Mouse (Mus musculus) embryonic fibroblast, embryonic 13.5 days (primary cell): ENCODE measurements around the gene Cfap77. TPM values are rescaled to one million over a fixed set of nuclear protein-coding genes. Genes with fewer than 3 reads are reported as not detected.
A peak's percentile ranks its signal among the peaks of the same experiment; 100 is the strongest.

ENCODE experiments used
- H3K27ac ChIP-seq: 2 replicates; pipeline ENCODE4 v1.5.1; 2012; ENCODE audit warnings: low read length, control low read depth, inconsistent platforms; ENCODE audit not compliant: insufficient read depth
- H3K4me1 ChIP-seq: 2 replicates; pipeline ENCODE4 v1.6.1; 2011; ENCODE audit warnings: low read length; ENCODE audit not compliant: control insufficient read depth, insufficient read depth
- H3K4me3 ChIP-seq: 2 replicates; pipeline ENCODE4 v1.5.1; 2011; ENCODE audit warnings: mild to moderate bottlenecking, control low read depth, low read length; ENCODE audit not compliant: insufficient read depth
- CTCF ChIP-seq: IDR thresholded peaks from 2 replicates; pipeline ENCODE4 v1.5.1; 2011; ENCODE audit warnings: mild to moderate bottlenecking, control low read depth, low read length, moderate library complexity, borderline replicate concordance; ENCODE audit not compliant: insufficient read depth
- POLR2A ChIP-seq: IDR thresholded peaks from 2 replicates; pipeline ENCODE4 v1.6.1; 2011; ENCODE audit warnings: low read depth, mild to moderate bottlenecking, control low read depth, low read length, moderate library complexity
- polyA plus RNA-seq: library from polyadenylated mRNA; stranded (reverse); fragments of >200 nt; gene quantifications from 2 replicates; pipeline ENCODE4 v1.2.4, GENCODE M21; 2011; ENCODE audit warnings: low read depth; ENCODE audit not compliant: missing spikeins, insufficient read length

The Cfap77 gene
- polyA plus RNA-seq, 1 experiment: 0.76 TPM

DNA sequence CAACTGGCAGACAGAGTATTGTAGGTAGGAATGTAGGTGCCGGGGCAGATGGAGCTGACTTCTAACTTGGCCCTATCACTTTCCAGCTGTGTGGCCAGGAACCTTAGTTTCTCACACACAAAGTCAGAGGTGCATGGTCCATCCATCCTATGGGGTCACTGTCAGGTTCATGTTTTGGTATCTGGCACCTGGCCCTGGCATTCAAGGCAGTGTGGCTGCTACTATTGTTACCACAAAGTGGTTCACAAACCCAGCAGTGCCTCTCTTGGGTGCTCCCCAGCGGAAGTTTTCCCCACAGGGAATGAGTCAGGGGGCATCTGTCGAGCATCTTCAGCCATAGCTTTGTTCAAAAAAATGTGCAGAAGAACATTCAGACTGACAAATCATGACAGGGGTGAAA, 108.6 kb downstream of the Cfap77 start:
- H3K4me3 ChIP-seq: no peak overlapping the region
- no peak for TF ChIP-seq CTCF

DNA sequence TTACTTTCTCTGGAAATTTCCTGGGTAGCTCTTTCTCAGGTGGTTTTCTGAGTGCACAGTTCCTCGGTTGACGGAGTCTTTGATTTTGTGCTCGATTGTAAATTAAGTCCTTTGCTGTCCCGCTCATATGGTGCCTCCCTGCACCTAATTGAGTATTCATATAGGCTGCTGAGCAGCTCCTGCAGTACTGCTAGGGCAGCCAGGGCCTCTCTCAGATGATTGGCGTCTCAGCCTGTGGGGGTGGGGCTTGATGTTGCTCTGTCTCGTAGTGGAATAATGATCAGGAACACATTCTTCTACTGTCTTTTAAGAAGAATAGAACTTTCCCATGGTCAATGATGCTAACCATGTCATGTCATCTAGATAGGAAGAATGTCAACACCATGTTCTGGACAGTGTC, 109.5 kb downstream of the Cfap77 start:
- TF ChIP-seq CTCF (no peak), POLR2A (no peak)
- no peak overlapping the region for H3K27ac ChIP-seq
- H3K4me1 ChIP-seq: no peaks in the 10 kb centered on the region
- H3K4me3 ChIP-seq: no peak overlapping the region

More for the DNA sequence above, 108.6 kb downstream of the Cfap77 start:
- Histone ChIP-seq H3K27ac (no peak overlapping the region), H3K4me1 (no peaks in the 10 kb centered on the region)

DNA sequence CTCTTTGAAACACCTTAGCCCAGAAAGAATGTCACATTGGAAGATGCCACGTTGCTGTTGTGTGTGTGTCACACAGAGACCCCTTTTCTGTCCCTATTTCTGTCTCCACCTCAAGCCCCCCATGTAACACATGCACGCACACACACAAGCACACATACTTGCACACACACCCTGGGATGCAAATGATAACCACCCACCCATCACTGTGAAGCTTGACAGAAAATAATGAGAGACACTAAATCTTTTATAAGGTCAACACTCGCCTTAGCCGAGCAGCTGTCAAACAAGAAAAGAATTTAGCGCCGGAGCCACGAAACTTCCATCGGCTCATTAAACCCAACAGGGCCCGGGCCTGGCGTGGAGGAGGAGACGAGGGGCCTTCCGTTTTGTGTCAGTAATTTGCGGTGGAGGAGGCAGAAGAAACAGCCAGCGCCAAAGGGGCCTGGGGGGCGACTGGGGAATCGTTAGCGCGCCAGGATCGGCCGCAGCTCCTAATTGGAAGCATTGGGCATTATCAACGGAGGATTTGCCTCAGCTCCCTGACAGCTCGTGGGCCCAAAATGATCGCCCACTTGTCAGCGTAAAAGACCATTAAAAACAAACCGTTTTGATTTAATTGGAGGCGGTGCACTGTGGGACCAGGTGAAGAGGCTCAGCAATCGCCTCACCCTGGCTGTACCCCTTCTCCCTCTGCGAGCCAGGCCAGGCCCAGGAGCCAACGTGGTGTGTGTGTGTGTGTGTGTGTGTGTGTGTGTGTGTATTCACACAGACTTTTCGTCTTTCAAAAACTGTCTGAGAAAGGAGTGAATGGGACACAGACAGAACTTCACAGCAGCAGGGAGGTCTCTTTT, 111.0 kb downstream of the Cfap77 start:
- TF ChIP-seq CTCF (no peak), POLR2A (no peak)
- no peak overlapping the region for H3K27ac ChIP-seq
- peaks cover 3% of the 10 kb centered on the region; the same call in 1 of the 2 replicates for H3K4me1 ChIP-seq
- no peak overlapping the region for H3K4me3 ChIP-seq

DNA sequence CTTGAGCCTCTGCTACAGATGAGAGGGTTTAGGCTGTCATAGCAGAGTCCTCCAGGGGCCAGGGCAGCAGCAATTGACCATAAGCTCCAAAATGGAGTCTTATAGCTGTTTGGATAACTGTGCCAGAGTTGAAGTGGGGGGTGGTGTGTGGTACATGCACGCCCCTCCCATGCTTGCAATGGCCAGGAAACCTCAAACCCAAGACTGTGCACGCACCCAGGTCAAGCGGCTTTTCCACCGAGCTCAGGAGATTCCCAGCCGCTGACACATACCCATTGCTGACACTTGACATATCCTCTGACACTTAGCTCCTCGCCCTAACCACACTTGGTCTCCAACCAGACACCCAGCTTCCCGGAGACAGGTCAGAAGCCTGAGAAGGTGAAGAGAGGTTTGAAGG, 115.9 kb downstream of the Cfap77 start:
- Histone ChIP-seq H3K27ac (no peak overlapping the region), H3K4me3 (no peak overlapping the region), H3K4me1 (peaks cover 4% of the 10 kb centered on the region; the same call in 1 of the 2 replicates)
- no peak for TF ChIP-seq CTCF
- TF ChIP-seq POLR2A: no peak

DNA sequence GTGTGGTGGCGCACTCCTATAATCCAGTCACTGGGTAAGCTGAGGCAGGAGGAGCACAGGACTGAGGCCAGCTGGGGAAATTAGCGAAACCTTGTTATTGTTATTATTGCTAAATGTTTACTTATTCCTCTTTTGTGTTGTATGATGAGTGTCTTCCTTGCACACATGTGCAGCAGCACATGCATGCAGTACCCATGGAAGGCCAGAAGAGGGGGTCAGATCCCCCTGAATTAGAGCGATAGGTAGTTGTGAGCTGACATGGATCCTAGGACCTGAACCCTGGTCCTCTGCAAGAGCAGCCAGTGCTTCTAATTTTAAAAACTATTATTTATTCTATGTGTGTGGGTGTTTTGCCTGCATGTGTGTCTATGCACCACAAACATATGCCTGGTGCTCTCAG, 124.3 kb downstream of the Cfap77 start:
- Histone ChIP-seq H3K4me3 (no peak overlapping the region), H3K27ac (no peak overlapping the region), H3K4me1 (no peaks in the 10 kb centered on the region)
- no peak for TF ChIP-seq POLR2A
- no peak for TF ChIP-seq CTCF

DNA sequence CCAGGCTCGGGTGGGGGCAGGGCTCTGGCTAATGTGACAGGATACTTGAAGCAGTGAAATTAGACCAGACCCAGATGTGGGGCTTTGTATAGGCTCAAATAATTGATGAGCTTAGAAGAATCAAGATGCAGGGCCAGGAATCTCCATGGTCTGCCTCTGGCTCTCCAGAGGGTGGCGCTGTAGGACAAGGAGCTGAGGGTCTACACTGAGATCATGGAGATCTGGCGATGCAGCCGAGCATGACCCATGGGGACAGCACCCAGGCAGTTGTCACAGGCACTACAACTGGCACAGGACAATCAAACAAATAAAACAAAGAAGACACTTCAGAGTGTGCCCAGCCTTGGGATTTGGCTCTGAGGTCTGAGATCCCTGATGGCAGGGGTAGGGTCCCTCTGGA, 131.0 kb downstream of the Cfap77 start:
- no peak overlapping the region for H3K4me3 ChIP-seq
- no peak for TF ChIP-seq POLR2A
- peak; percentile 93 for TF ChIP-seq CTCF
- no peak overlapping the region for H3K27ac ChIP-seq
- no peaks in the 10 kb centered on the region for H3K4me1 ChIP-seq

DNA sequence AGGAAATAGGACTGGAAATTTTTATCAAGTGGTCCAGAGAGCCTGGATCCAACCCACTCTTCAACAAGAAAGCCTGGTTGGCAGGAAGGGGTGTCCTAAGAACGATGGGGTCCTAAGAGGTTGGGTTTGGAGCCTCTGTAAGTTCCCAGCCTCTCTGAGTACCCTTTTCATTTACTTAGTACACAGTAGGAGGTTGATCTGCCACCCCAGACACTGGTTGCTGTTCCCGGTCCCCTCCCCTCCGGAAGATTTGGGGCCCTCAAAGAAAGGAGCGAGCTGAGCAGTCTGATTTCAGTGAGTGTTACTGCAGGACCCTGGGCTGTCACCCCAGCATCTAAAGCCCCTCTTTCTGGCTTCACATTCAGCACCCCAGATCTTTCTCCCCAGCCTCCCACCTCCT, 135.9 kb downstream of the Cfap77 start:
- Histone ChIP-seq H3K4me1 (no peaks in the 10 kb centered on the region), H3K27ac (no peak overlapping the region), H3K4me3 (no peak overlapping the region)
- TF ChIP-seq POLR2A (no peak), CTCF (no peak)

DNA sequence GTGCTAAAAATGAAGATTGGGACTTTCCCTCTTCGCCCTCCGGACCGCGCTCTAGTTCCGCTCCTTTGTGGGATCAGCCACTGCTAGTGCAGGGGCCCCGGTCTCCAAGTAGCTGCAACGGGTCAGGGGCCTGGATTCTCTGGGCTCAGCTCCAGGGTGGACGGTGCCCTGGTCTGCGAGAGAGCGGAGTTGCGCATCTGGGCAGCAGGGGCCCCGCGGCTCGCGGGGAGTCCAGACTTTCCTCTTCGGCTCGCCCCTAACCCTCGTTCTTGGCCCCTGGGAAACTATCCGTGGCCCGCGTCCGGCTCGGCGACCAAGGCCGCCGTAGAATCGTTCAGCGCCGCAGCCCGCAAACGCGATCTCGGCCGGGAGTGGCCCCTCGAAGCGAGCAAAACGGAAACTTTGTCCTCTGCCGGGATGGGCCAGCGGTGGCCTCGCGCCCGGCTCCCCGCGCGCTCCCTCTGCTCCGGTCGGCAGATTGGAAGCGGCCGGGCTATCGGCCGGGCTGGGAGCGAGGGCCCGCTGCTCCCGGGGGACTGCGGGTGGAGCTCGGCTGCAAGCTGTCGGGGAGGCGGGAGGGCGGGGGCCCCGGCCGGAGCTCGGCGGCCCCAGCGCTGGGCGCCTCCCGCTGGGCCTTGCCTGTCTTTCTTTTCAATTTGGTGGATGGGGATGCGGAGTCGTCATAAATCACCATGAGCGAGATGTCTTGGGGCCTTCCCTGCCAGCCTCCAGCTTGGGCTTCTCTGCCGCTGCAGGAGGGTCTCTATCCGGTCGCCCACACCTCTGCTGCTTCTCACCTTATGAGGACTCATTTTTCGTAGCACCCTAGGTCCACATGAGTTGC, 137.1 kb downstream of the Cfap77 start:
- Histone ChIP-seq H3K27ac (no peak overlapping the region), H3K4me1 (no peaks in the 10 kb centered on the region), H3K4me3 (no peak overlapping the region)
- TF ChIP-seq CTCF (no peak), POLR2A (no peak)

DNA sequence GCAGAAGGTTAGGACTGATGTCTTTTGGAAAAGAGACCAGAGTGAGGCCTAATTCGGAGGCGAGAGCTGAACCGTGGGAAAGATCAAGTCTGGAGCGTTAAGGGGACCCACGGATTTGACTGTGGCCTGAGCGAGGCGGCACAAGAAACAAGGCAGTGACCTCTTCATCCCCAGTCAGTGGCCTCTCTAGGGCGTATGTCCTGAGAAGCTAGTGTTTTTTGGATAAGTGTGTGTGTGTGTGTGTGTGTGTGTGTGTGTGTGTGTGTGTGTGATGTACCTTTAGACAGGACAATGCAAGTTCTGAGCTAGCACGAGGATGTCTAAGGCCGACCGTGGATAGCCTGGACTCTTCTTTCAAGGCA, 137.7 kb downstream of the Cfap77 start:
- Histone ChIP-seq H3K27ac (no peak overlapping the region), H3K4me1 (no peaks in the 10 kb centered on the region), H3K4me3 (no peak overlapping the region)
- TF ChIP-seq CTCF: no peak
- TF ChIP-seq POLR2A: no peak

DNA sequence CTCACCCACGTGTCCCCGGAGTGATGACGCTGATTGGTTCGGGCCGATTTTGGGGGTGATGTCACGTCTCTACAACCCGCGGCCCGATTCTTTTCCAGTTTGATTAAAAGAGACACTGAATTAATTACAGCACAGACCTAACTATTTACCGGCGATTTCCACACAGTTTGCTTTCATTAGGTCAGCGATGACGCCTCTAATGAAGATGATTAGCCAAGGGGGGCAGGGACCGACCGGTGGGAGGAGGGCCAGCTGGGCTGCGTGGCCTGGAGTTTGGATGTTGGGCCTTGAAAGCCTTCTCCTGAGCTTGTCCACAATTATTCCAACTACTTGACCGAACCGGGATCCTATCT, 138.4 kb downstream of the Cfap77 start, which contains the start of gene Barhl1:
Barhl1 (minus strand) TSS at position 156 of the 353 bp plus-strand sequence.
- Histone ChIP-seq H3K4me3 (no peak within 1 kb of the TSS), H3K4me1 (no peaks in the 10 kb centered on the region), H3K27ac (no peak within 1 kb of the TSS)
- TF ChIP-seq CTCF (no peak), POLR2A (no peak)
